Mouse (Mus musculus) heart, embryonic 12.5 days (tissue): ENCODE results near the gene Adgre5. TPM values are rescaled to one million over a fixed set of nuclear protein-coding genes. Genes with fewer than 3 reads are reported as not detected.

Experiments
- ATAC-seq: fragments of 200-750 bp; cut with Nextera tagmentation; 2 replicates; pipeline ENCODE4 v1.8.0; 2017; ENCODE audit warnings: moderate TSS enrichment, moderate library complexity; ENCODE audit not compliant: insufficient number of reproducible peaks, low FRiP score
- H3K27ac ChIP-seq: fragments of 300-500 bp; sonication (generic); 2 replicates; pipeline ENCODE4 v1.5.1; 2016; ENCODE audit warnings: mild to moderate bottlenecking, moderate library complexity; ENCODE audit not compliant: poor library complexity, severe bottlenecking
- H3K27me3 ChIP-seq: fragments of 300-500 bp; sonication (generic); replicated peaks from 2 replicates; pipeline ENCODE4 v1.6.1; 2016; ENCODE audit warnings: mild to moderate bottlenecking, moderate library complexity
- H3K36me3 ChIP-seq: fragments of 300-500 bp; sonication (generic); 2 replicates; pipeline ENCODE4 v1.6.1; 2016; ENCODE audit warnings: mild to moderate bottlenecking, moderate library complexity
- H3K4me1 ChIP-seq: fragments of 300-500 bp; sonication (generic); replicated peaks from 2 replicates; pipeline ENCODE4 v1.6.1; 2016; ENCODE audit warnings: mild to moderate bottlenecking
- H3K4me2 ChIP-seq: fragments of 300-500 bp; sonication (generic); 2 replicates; pipeline ENCODE4 v1.6.1; 2016; ENCODE audit warnings: mild to moderate bottlenecking, moderate library complexity
- H3K4me3 ChIP-seq: fragments of 300-500 bp; sonication (generic); 2 replicates; pipeline ENCODE4 v1.5.1; 2016; ENCODE audit warnings: mild to moderate bottlenecking
- H3K9ac ChIP-seq: fragments of 300-500 bp; sonication (generic); 2 replicates; pipeline ENCODE4 v1.6.1; 2016; ENCODE audit warnings: mild to moderate bottlenecking, moderate library complexity
- H3K9me3 ChIP-seq: fragments of 300-500 bp; sonication (generic); replicated peaks from 2 replicates; pipeline ENCODE4 v1.6.1; 2016; ENCODE audit warnings: mild to moderate bottlenecking, moderate library complexity
- WGBS: fragments of 180-500 bp; shearing (Covaris S2); methylation state at CpG from one replicate; pipeline ENCODE4 v1.1.7; 2016; 5-methylcytosine and 5-hydroxymethylcytosine counted together
- polyA plus RNA-seq: library from polyadenylated mRNA; unstranded; fragments of >200 nt; fragmentation: Nextera tagmentation; extraction: Ambion mirVana; gene quantifications from 2 replicates; pipeline ENCODE4 v1.2.1, GENCODE M21; 2016

Adgre5 gene
- polyA plus RNA-seq, 1 experiment from 2014 or later, result 26.2 TPM

GRCm38 (mm10) chr8:83721405-83722025 is 19.6 kb downstream of the Adgre5 start:
- Histone ChIP-seq H3K4me3 (no peak overlapping the region), H3K9ac (no peak overlapping the region; the same call in 1 of the 2 replicates), H3K36me3 (peaks cover 74% of the 10 kb centered on the region), H3K4me1 (peaks cover 19% of the 10 kb centered on the region), H3K27ac (no peak overlapping the region), H3K9me3 (no peaks in the 10 kb centered on the region), H3K27me3 (no peaks in the 10 kb centered on the region), H3K4me2 (no peak overlapping the region)
- WGBS, result 85% methylated on average over 25 of the region's 25 CpGs
- peak; percentile 34 for ATAC-seq

- no peak overlapping the region for H3K27ac ChIP-seq
- H3K4me3 ChIP-seq, result no peak overlapping the region
- H3K4me2 ChIP-seq, result no peak overlapping the region
- H3K4me1 ChIP-seq, result peaks cover 25% of the 10 kb centered on the region
- H3K36me3 ChIP-seq, result peaks cover 56% of the 10 kb centered on the region
- H3K27me3 ChIP-seq, result no peaks in the 10 kb centered on the region
- H3K9me3 ChIP-seq, result no peaks in the 10 kb centered on the region
- WGBS, result 92% methylated on average over 2 of the region's 2 CpGs
- no peak overlapping the region for H3K9ac ChIP-seq
- ATAC-seq, result no peak
These were observed 21.4 kb downstream of the Adgre5 start for GRCm38 (mm10) chr8:83719693-83720092.

GRCm38 (mm10) chr8:83719048-83719447 is 22.1 kb downstream of the Adgre5 start:
- peaks cover 50% of the 10 kb centered on the region for H3K36me3 ChIP-seq
- no peaks in the 10 kb centered on the region for H3K9me3 ChIP-seq
- H3K4me3 ChIP-seq, result no peak overlapping the region
- 81% methylated on average over 2 of the region's 2 CpGs for WGBS
- peaks cover 25% of the 10 kb centered on the region for H3K4me1 ChIP-seq
- no peak overlapping the region for H3K27ac ChIP-seq
- H3K4me2 ChIP-seq, result no peak overlapping the region
- no peaks in the 10 kb centered on the region for H3K27me3 ChIP-seq
- H3K9ac ChIP-seq, result no peak overlapping the region
- ATAC-seq, result no peak

- peaks cover 20% of the 10 kb centered on the region for H3K4me1 ChIP-seq
- peaks cover 25% of the 10 kb centered on the region for H3K36me3 ChIP-seq
- no peaks in the 10 kb centered on the region for H3K9me3 ChIP-seq
- peak overlapping the region; percentile 83 for H3K4me3 ChIP-seq
- peak overlapping the region; percentile 82 for H3K4me2 ChIP-seq
- H3K27ac ChIP-seq, result no peak overlapping the region
- WGBS, result 46% methylated on average over 2 of the region's 2 CpGs
- H3K9ac ChIP-seq, result peak overlapping the region; percentile 82; the same call in 1 of the 2 replicates
- H3K27me3 ChIP-seq, result no peaks in the 10 kb centered on the region; the same call in 1 of the 2 replicates
- no peak for ATAC-seq
These were observed 24.6 kb downstream of the Adgre5 start for GRCm38 (mm10) chr8:83716563-83716962.

- H3K36me3 ChIP-seq, result peaks cover 17% of the 10 kb centered on the region
- no peaks in the 10 kb centered on the region; the same call in 1 of the 2 replicates for H3K27me3 ChIP-seq
- H3K4me2 ChIP-seq, result peak overlapping the region; percentile 82
- H3K4me3 ChIP-seq, result peak overlapping the region; percentile 83
- peak overlapping the region; percentile 82 for H3K9ac ChIP-seq
- under 1% methylated on average over 17 of the region's 17 CpGs for WGBS
- H3K27ac ChIP-seq, result peak overlapping the region; percentile 89
- no peak for ATAC-seq
- H3K9me3 ChIP-seq, result no peaks in the 10 kb centered on the region
- H3K4me1 ChIP-seq, result peaks cover 16% of the 10 kb centered on the region
These were observed 25.4 kb downstream of the Adgre5 start for GRCm38 (mm10) chr8:83715771-83716170.

GRCm38 (mm10) chr8:83715031-83715690 is 26.0 kb downstream of the Adgre5 start, which contains the start of gene Ddx39:
TSS of gene Ddx39 (plus strand) at chr8:83715177.
- H3K4me3 ChIP-seq, result peak within 1 kb of the TSS; percentile 83
- peaks cover 16% of the 10 kb centered on the region for H3K4me1 ChIP-seq
- peak; percentile 99 for ATAC-seq
- peak within 1 kb of the TSS; percentile 89 for H3K27ac ChIP-seq
- H3K4me2 ChIP-seq, result peak within 1 kb of the TSS; percentile 82
- WGBS, result under 1% methylated on average over 63 of the region's 63 CpGs
- H3K36me3 ChIP-seq, result peaks cover 11% of the 10 kb centered on the region
- no peaks in the 10 kb centered on the region; the same call in 1 of the 2 replicates for H3K27me3 ChIP-seq
- no peaks in the 10 kb centered on the region for H3K9me3 ChIP-seq
- peak within 1 kb of the TSS; percentile 82 for H3K9ac ChIP-seq

- 16% methylated on average over 8 of the region's 8 CpGs for WGBS
- Histone ChIP-seq H3K9me3 (no peaks in the 10 kb centered on the region), H3K4me2 (peak overlapping the region; percentile 54), H3K9ac (no peak overlapping the region), H3K4me3 (peak overlapping the region; percentile 83), H3K36me3 (peaks cover 6% of the 10 kb centered on the region), H3K27ac (no peak overlapping the region), H3K4me1 (peaks cover 16% of the 10 kb centered on the region), H3K27me3 (no peaks in the 10 kb centered on the region; the same call in 1 of the 2 replicates)
- ATAC-seq, result no peak
These were observed 26.5 kb downstream of the Adgre5 start for GRCm38 (mm10) chr8:83714676-83715030.

- 70% methylated on average over 8 of the region's 8 CpGs for WGBS
- no peak for ATAC-seq
These were observed 33.6 kb downstream of the Adgre5 start for GRCm38 (mm10) chr8:83707554-83707953.

GRCm38 (mm10) chr8:83706411-83706810 is 34.7 kb downstream of the Adgre5 start:
- Histone ChIP-seq H3K4me1 (0 out of 2 replicates have a peak, but pooled peaks cover 4% of the 10 kb centered on the region), H3K9me3 (no peaks in the 10 kb centered on the region), H3K9ac (no peak overlapping the region), H3K27ac (no peak overlapping the region), H3K27me3 (no peaks in the 10 kb centered on the region), H3K4me2 (no peak overlapping the region), H3K4me3 (no peak overlapping the region), H3K36me3 (no peaks in the 10 kb centered on the region)
- no peak for ATAC-seq
- 68% methylated on average over 5 of the region's 5 CpGs for WGBS

More at GRCm38 (mm10) chr8:83707554-83707953, 33.6 kb downstream of the Adgre5 start:
- Histone ChIP-seq H3K4me1 (0 out of 2 replicates have a peak, but pooled peaks cover 4% of the 10 kb centered on the region), H3K27me3 (no peaks in the 10 kb centered on the region), H3K27ac (no peak overlapping the region), H3K9ac (no peak overlapping the region), H3K4me3 (no peak overlapping the region), H3K4me2 (no peak overlapping the region), H3K9me3 (no peaks in the 10 kb centered on the region), H3K36me3 (no peaks in the 10 kb centered on the region)

GRCm38 (mm10) chr8:83703426-83703825 is 37.7 kb downstream of the Adgre5 start:
- no peaks in the 10 kb centered on the region for H3K9me3 ChIP-seq
- H3K4me3 ChIP-seq, result no peak overlapping the region
- H3K36me3 ChIP-seq, result no peaks in the 10 kb centered on the region
- peaks cover 22% of the 10 kb centered on the region for H3K4me1 ChIP-seq
- H3K4me2 ChIP-seq, result no peak overlapping the region
- H3K27ac ChIP-seq, result no peak overlapping the region
- ATAC-seq, result no peak
- no peak overlapping the region for H3K9ac ChIP-seq
- WGBS, result 80% methylated on average over 4 of the region's 4 CpGs
- no peaks in the 10 kb centered on the region for H3K27me3 ChIP-seq

- 62% methylated on average over 9 of the region's 9 CpGs for WGBS
- 0 out of 2 replicates have a peak overlapping the region, but pooled peaks have one; percentile 7 for H3K4me2 ChIP-seq
- H3K27me3 ChIP-seq, result no peaks in the 10 kb centered on the region
- no peaks in the 10 kb centered on the region for H3K36me3 ChIP-seq
- no peak overlapping the region for H3K9ac ChIP-seq
- H3K4me3 ChIP-seq, result no peak overlapping the region
- peaks cover 39% of the 10 kb centered on the region for H3K4me1 ChIP-seq
- ATAC-seq, result no peak
- peak overlapping the region; percentile 13; the same call in 1 of the 2 replicates for H3K27ac ChIP-seq
- H3K9me3 ChIP-seq, result no peaks in the 10 kb centered on the region
These were observed 40.6 kb downstream of the Adgre5 start for GRCm38 (mm10) chr8:83700423-83701085.
